Mouse (Mus musculus) testis, adult 2 months (tissue): Measurements from ENCODE around the gene Ush1g.

ENCODE experiments used
- CTCF ChIP-seq: fragments of 200-500 bp; IDR thresholded peaks from 2 replicates; pipeline ENCODE4 v1.5.1; 2012; ENCODE audit warnings: low read depth, mild to moderate bottlenecking, inconsistent platforms, low read length, moderate library complexity; ENCODE audit not compliant: control insufficient read depth, insufficient read depth, insufficient replicate concordance
- POLR2A ChIP-seq: fragments of 200-500 bp; IDR thresholded peaks from 2 replicates; pipeline ENCODE4 v1.6.1; 2012; ENCODE audit warnings: low read depth, mild to moderate bottlenecking, inconsistent platforms, low read length, moderate library complexity; ENCODE audit not compliant: control insufficient read depth

DNA sequence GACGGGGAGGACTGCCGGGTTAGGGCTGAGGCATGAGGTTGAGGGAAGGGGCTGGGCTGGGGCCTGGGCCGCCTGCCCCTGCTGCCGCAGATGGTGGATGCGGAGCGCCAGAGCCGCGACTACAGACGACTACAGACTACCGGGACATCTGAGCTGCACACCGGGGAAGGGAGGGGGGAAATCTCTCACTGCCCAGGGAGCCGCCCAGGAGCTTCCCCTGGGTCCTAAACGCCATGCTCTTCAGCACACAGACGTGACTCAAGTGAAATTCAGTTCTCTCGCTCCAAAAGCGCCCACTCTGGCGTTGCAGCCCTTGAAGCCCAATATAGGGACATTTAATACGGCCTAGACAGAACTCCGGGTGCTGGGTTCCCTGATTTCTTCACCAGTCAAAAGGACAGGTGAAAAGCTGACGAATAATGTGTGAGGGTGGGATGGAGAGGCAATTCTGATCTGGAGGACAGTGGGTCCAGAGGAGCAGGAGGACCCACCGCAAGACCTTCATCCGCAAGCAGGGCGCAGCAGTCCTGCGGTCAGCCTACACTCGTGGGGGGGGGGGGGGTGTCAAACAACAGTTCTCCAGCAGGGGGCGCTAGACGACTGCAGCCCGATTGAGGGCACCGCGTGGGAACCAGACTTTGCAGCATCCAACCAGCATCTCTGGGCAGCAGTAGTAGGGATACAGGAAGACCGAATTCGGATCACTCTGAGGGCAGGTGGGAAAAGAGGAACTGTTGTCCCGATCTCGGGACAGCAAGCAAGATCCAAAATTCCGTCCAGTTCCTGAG, at the start of gene Ush1g:
- TF ChIP-seq CTCF (peak; percentile 93), POLR2A (no peak)
